Mouse (Mus musculus) heart, embryonic 15.5 days (tissue): ENCODE data around the gene Tfap2d. TPM values are rescaled to one million over a fixed set of nuclear protein-coding genes. Genes with fewer than 3 reads are reported as not detected.

Experiments
- ATAC-seq: fragments of 200-750 bp; cut with Nextera tagmentation; replicated peaks from 2 replicates; pipeline ENCODE4 v1.8.0; 2017; ENCODE audit warnings: low read depth, moderate TSS enrichment; ENCODE audit not compliant: insufficient number of reproducible peaks, insufficient read depth, low FRiP score
- H3K27ac ChIP-seq: fragments of 300-500 bp; sonication (generic); 2 replicates; pipeline ENCODE4 v1.5.1; 2015; ENCODE audit warnings: mild to moderate bottlenecking, inconsistent platforms
- H3K27me3 ChIP-seq: fragments of 300-500 bp; sonication (generic); 2 replicates; pipeline ENCODE4 v1.6.1; 2015; ENCODE audit warnings: inconsistent platforms
- H3K36me3 ChIP-seq: fragments of 300-500 bp; sonication (generic); 2 replicates; pipeline ENCODE4 v1.6.1; 2015; ENCODE audit warnings: mild to moderate bottlenecking, inconsistent platforms
- H3K4me1 ChIP-seq: fragments of 300-500 bp; sonication (generic); replicated peaks from 2 replicates; pipeline ENCODE4 v1.6.1; 2015; ENCODE audit warnings: inconsistent platforms
- H3K4me2 ChIP-seq: fragments of 300-500 bp; sonication (generic); 2 replicates; pipeline ENCODE4 v1.6.1; 2015; ENCODE audit warnings: inconsistent platforms, mild to moderate bottlenecking, moderate library complexity
- H3K4me3 ChIP-seq: fragments of 300-500 bp; sonication (generic); 2 replicates; pipeline ENCODE4 v1.5.1; 2015; ENCODE audit warnings: mild to moderate bottlenecking, inconsistent platforms
- H3K9ac ChIP-seq: fragments of 300-500 bp; sonication (generic); 2 replicates; pipeline ENCODE4 v1.6.1; 2015; ENCODE audit warnings: mild to moderate bottlenecking, inconsistent platforms
- H3K9me3 ChIP-seq: fragments of 300-500 bp; sonication (generic); replicated peaks from 2 replicates; pipeline ENCODE4 v1.6.1; 2016; ENCODE audit warnings: inconsistent platforms
- WGBS: fragments of 180-500 bp; shearing (Covaris S2); methylation state at CpG from one replicate; pipeline ENCODE4 v1.1.7; 2015; ENCODE audit warnings: mixed read lengths; 5-methylcytosine and 5-hydroxymethylcytosine counted together
- polyA plus RNA-seq: library from polyadenylated mRNA; unstranded; fragments of >200 nt; fragmentation: Nextera tagmentation; extraction: Ambion mirVana; gene quantifications from 2 replicates; pipeline ENCODE4 v1.2.1, GENCODE M21; 2015

Gene Tfap2d
- polyA plus RNA-seq, 1 experiment from 2014 or later = not detected

GRCm38 (mm10) chr1:19211033-19211405 lies 108.2 kb downstream of the Tfap2d start:
- Histone ChIP-seq H3K27ac (no peak overlapping the region), H3K4me3 (no peak overlapping the region), H3K36me3 (no peaks in the 10 kb centered on the region), H3K27me3 (peaks cover 90% of the 10 kb centered on the region), H3K9ac (no peak overlapping the region), H3K9me3 (no peaks in the 10 kb centered on the region), H3K4me2 (no peak overlapping the region), H3K4me1 (peaks cover 6% of the 10 kb centered on the region)
- no peak for ATAC-seq
- 3% methylated on average over 8 of the region's 8 CpGs for WGBS

- ATAC-seq = no peak
- no peak overlapping the region for H3K4me3 ChIP-seq
- H3K4me2 ChIP-seq = no peak overlapping the region
- peaks cover 6% of the 10 kb centered on the region for H3K4me1 ChIP-seq
- H3K27ac ChIP-seq = no peak overlapping the region
- no peaks in the 10 kb centered on the region for H3K9me3 ChIP-seq
- peaks cover 93% of the 10 kb centered on the region for H3K27me3 ChIP-seq
- no peak overlapping the region for H3K9ac ChIP-seq
- no peaks in the 10 kb centered on the region for H3K36me3 ChIP-seq
- WGBS = 1% methylated on average over 15 of the region's 15 CpGs
These were observed 108.8 kb downstream of the Tfap2d start for GRCm38 (mm10) chr1:19211546-19212154.

DNA sequence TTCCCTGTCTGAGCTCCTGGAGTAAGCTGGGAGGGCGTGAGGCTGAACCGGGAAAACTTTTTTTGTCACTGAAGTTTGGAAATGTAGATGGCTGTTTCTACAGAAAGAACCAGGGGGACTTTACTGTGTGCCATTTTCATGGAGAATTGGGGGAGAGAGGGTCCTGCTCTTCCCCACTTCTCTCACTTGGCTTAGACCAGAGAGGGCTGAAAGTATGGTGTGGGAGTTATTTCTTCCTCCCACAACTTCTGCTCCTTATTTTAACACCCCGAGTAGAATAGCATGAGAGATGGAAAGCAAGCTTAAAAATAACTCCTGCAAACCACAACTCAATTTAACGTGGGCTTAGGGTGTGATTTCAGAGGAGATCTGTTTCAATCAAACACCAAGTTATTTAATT lies 109.9 kb downstream of the Tfap2d start:
- H3K9me3 ChIP-seq = no peaks in the 10 kb centered on the region
- H3K9ac ChIP-seq = no peak overlapping the region
- H3K4me3 ChIP-seq = no peak overlapping the region
- H3K36me3 ChIP-seq = no peaks in the 10 kb centered on the region
- no peak overlapping the region for H3K27ac ChIP-seq
- H3K4me1 ChIP-seq = peaks cover 6% of the 10 kb centered on the region
- no peak overlapping the region for H3K4me2 ChIP-seq
- ATAC-seq = no peak
- peaks cover 95% of the 10 kb centered on the region for H3K27me3 ChIP-seq
- under 1% methylated on average over 4 of the region's 4 CpGs for WGBS

- Histone ChIP-seq H3K4me3 (no peak overlapping the region), H3K36me3 (no peaks in the 10 kb centered on the region), H3K9ac (no peak overlapping the region), H3K27ac (no peak overlapping the region), H3K4me2 (no peak overlapping the region), H3K27me3 (peaks cover 95% of the 10 kb centered on the region), H3K4me1 (peaks cover 6% of the 10 kb centered on the region), H3K9me3 (no peaks in the 10 kb centered on the region)
- ATAC-seq = no peak
- 0% methylated on average over 4 of the region's 4 CpGs for WGBS
These were observed 110.3 kb downstream of the Tfap2d start for GRCm38 (mm10) chr1:19213171-19213570.

DNA sequence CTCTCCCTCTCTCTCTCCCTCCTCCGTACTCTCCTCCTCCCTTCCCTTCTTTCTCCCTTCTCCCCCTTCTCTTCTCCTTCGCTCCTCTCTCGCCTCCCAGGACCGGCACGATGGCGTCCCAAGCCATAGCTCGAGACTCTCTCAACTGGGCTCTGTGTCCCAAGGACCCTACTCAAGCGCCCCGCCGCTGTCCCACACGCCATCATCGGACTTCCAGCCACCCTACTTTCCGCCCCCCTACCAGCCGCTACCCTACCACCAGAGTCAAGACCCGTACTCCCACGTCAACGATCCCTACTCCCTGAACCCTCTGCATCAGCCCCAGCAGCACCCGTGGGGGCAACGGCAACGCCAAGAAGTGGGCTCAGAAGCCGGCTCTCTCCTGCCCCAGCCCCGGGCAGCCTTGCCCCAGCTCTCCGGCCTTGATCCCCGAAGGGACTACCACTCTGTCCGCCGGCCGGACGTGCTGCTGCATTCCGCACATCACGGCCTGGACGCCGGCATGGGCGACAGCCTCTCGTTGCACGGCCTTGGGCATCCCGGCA lies 111.1 kb downstream of the Tfap2d start:
- no peak for ATAC-seq
- no peak overlapping the region for H3K27ac ChIP-seq
- H3K9me3 ChIP-seq = no peaks in the 10 kb centered on the region
- no peak overlapping the region for H3K9ac ChIP-seq
- H3K27me3 ChIP-seq = peaks cover 94% of the 10 kb centered on the region
- WGBS = 2% methylated on average over 36 of the region's 36 CpGs
- H3K4me3 ChIP-seq = no peak overlapping the region
- H3K36me3 ChIP-seq = no peaks in the 10 kb centered on the region
- no peak overlapping the region for H3K4me2 ChIP-seq
- peaks cover 6% of the 10 kb centered on the region for H3K4me1 ChIP-seq

Other genes starting within 250 kb of the Tfap2d start
- 0.15 and 2.1 TPM in 2 replicates for gene Tfap2b, start 105.9 kb downstream of the Tfap2d start, polyA plus RNA-seq